23 mouse cellular contexts compared by ENCODE assay signal in genomic region chr13:20537053-20537452, GRCm38 (mm10).
DNase-seq lines count a peak whose midpoint lies in the region; ATAC-seq and TF ChIP-seq lines count a peak whose summit lies in the region.
"Had no signal": no experiment of that assay in that cellular context is flagged by ENCODE, and none has a peak within 500 bp of the region (broad histone marks: within the 10 kb centered on the region; RNA-seq: fewer than 3 reads in every experiment).

No protein-coding gene starts in this region.

- no peaks in the 10 kb centered on the region for H3K4me1 ChIP-seq in intestine, embryonic 14.5 days (replicated peaks; ENCODE audit: control insufficient read depth, insufficient read depth, low read length)
- no peaks in the 10 kb centered on the region for H3K4me1 ChIP-seq in intestine, postnatal 0 days (replicated peaks; ENCODE audit: control insufficient read depth, insufficient read depth, low read length)
- H3K4me1 ChIP-seq in E14TG2a.4 (replicated peaks; ENCODE audit: low read depth, low read length) = peaks cover 6% of the 10 kb centered on the region
- H3K4me1 ChIP-seq in cortical plate, adult 2 months (ENCODE audit: control insufficient read depth, insufficient read depth, low read length) = peaks cover 14% of the 10 kb centered on the region
- H3K4me1 ChIP-seq: embryonic facial prominence, embryonic 15.5 days; forebrain, embryonic 10.5 days; intestine, embryonic 15.5 days had no signal

- ATAC-seq in intestine, embryonic 14.5 days (replicated peaks; ENCODE audit: low FRiP score, low TSS enrichment, low read depth) = no peak
- no peak for ATAC-seq in intestine, postnatal 0 days
- ATAC-seq: forebrain, embryonic 14.5 days; hindbrain, postnatal 0 days; intestine, embryonic 15.5 days had no signal

- H3K4me2 ChIP-seq in intestine, embryonic 14.5 days (ENCODE audit: low read length) = no peak overlapping the region
- H3K4me2 ChIP-seq in intestine, postnatal 0 days (replicated peaks; ENCODE audit: low read depth) = no peak overlapping the region
- H3K4me2 ChIP-seq: embryonic facial prominence, embryonic 15.5 days; hindbrain, embryonic 13.5 days; intestine, embryonic 15.5 days had no signal

- WGBS in intestine, embryonic 14.5 days = 81% methylated on average over 1 of the region's 1 CpGs
- 90% methylated on average over 1 of the region's 1 CpGs for WGBS in intestine, postnatal 0 days

- H3K27me3 ChIP-seq in intestine, embryonic 14.5 days (replicated peaks; ENCODE audit: control insufficient read depth, insufficient read depth, low read length) = no peaks in the 10 kb centered on the region
- no peaks in the 10 kb centered on the region for H3K27me3 ChIP-seq in intestine, postnatal 0 days (replicated peaks; ENCODE audit: control insufficient read depth, insufficient read depth, low read length)
- H3K27me3 ChIP-seq in E14TG2a.4 (ENCODE audit: insufficient read depth, low read length) = no peaks in the 10 kb centered on the region
- H3K27me3 ChIP-seq: CH12.LX; embryonic facial prominence, embryonic 15.5 days; hindbrain, embryonic 13.5 days; intestine, embryonic 15.5 days had no signal

- H3K36me3 ChIP-seq in intestine, embryonic 14.5 days (ENCODE audit: control insufficient read depth, insufficient read depth, low read length) = no peaks in the 10 kb centered on the region
- H3K36me3 ChIP-seq in intestine, postnatal 0 days (ENCODE audit: control insufficient read depth, insufficient read depth) = no peaks in the 10 kb centered on the region
- no peaks in the 10 kb centered on the region for H3K36me3 ChIP-seq in E14TG2a.4 (ENCODE audit: insufficient read depth, low read length)
- H3K36me3 ChIP-seq: embryonic facial prominence, embryonic 15.5 days; forebrain, embryonic 10.5 days; heart, embryonic 10.5 days; hindbrain, embryonic 13.5 days; intestine, embryonic 15.5 days had no signal

- TF ChIP-seq POLR2A in cortical plate, adult 2 months (IDR thresholded peaks at IDR 0.05; ENCODE audit: extremely low read depth, insufficient read depth, low read length) = no peak

- H3K9me3 ChIP-seq in intestine, embryonic 14.5 days (ENCODE audit: control insufficient read depth, low read length) = no peaks in the 10 kb centered on the region
- H3K9me3 ChIP-seq in intestine, postnatal 0 days (ENCODE audit: control insufficient read depth) = no peaks in the 10 kb centered on the region
- H3K9me3 ChIP-seq in E14TG2a.4 (ENCODE audit: low read length) = no peaks in the 10 kb centered on the region
- H3K9me3 ChIP-seq: embryonic facial prominence, embryonic 15.5 days; forebrain, embryonic 10.5 days; heart, embryonic 10.5 days; hindbrain, embryonic 13.5 days; intestine, embryonic 15.5 days had no signal

- no peak overlapping the region for H3K9ac ChIP-seq in intestine, embryonic 14.5 days (ENCODE audit: low read length)
- no peak overlapping the region for H3K9ac ChIP-seq in intestine, postnatal 0 days (ENCODE audit: low read depth, low read length)
- H3K9ac ChIP-seq: embryonic facial prominence, embryonic 15.5 days; hindbrain, embryonic 13.5 days; intestine, embryonic 15.5 days had no signal

- TF ChIP-seq CTCF in intestine, postnatal 0 days (IDR thresholded peaks at IDR 0.05; ENCODE audit: low read depth) = no peak
- no peak for TF ChIP-seq CTCF in E14TG2a.4 (conservative IDR thresholded peaks at IDR 0.05; ENCODE audit: low read length)
- no peak for TF ChIP-seq CTCF in cortical plate, adult 2 months (IDR thresholded peaks at IDR 0.05; ENCODE audit: extremely low read depth, insufficient read depth, low read length)

- H3K27ac ChIP-seq in intestine, embryonic 14.5 days (ENCODE audit: low read depth) = no peak overlapping the region
- H3K27ac ChIP-seq in intestine, postnatal 0 days (ENCODE audit: low read depth, low read length) = no peak overlapping the region
- peak overlapping the region; percentile 96 for H3K27ac ChIP-seq in cortical plate, adult 2 months (ENCODE audit: insufficient read depth, low read length)
- H3K27ac ChIP-seq: embryonic facial prominence, embryonic 15.5 days; forebrain, embryonic 10.5 days; heart, embryonic 10.5 days; hindbrain, embryonic 13.5 days; intestine, embryonic 15.5 days had no signal

- H3K4me3 ChIP-seq in intestine, embryonic 14.5 days (ENCODE audit: low read depth, low read length) = no peak overlapping the region
- H3K4me3 ChIP-seq in intestine, postnatal 0 days (ENCODE audit: low read depth, low read length) = no peak overlapping the region
- peak overlapping the region; percentile 63 for H3K4me3 ChIP-seq in E14TG2a.4 (replicated peaks; ENCODE audit: low read length)
- H3K4me3 ChIP-seq in cortical plate, adult 2 months (ENCODE audit: insufficient read depth, low read length) = no peak overlapping the region
- H3K4me3 ChIP-seq: embryonic facial prominence, embryonic 15.5 days; erythroblast, embryonic 14.5 days; forebrain, embryonic 10.5 days; heart, embryonic 10.5 days; hindbrain, embryonic 13.5 days; intestine, embryonic 15.5 days had no signal

- DNase-seq in cerebellum, adult 9-11 months = peak; percentile 26
- no peak for DNase-seq in cerebellum, adult 11 months
- peak; percentile 37 for DNase-seq in intestine, embryonic 14.5 days (ENCODE audit: low spot score)
- DNase-seq in kidney, postnatal 14 days = no peak
- DNase-seq: adrenal gland, adult 2 months; adrenal gland, postnatal 36 days; gastrocnemius, postnatal 10 days; heart, adult 18-20 months; heart, postnatal 10 days; heart, postnatal 4 days; kidney, adult 2 months had no signal

Comparison
In these comparisons a context has a peak if more than half of its experiments do, and no peak if none do; other contexts are left out.
1. DNase-seq: peak in cerebellum, adult 9-11 months (single experiment) and intestine, embryonic 14.5 days (single experiment); none in cerebellum, adult 11 months (single experiment) and kidney, postnatal 14 days (single experiment).